Mouse (Mus musculus) kidney, postnatal 10 days (tissue): ENCODE measurements at regions not wholly inside any gene's neighbourhood (a gene's known extent, or its start where the extent isn't known, plus 50 kb on each side); places are given as distances from the start of the nearest gene placed in this dataset.
A peak's percentile ranks its signal among the peaks of the same experiment; 100 is the strongest.
"Not testable (repeated sequence)": the region's sequence is repeated elsewhere in the genome, so short reads cannot be mapped to it uniquely, and the experiment has no call there.

ENCODE experiments used
- DNase-seq: peaks from one replicate; pipeline ENCODE4 v3.0.0; 2021; ENCODE audit warnings: mixed read lengths

- DNase-seq, result no peak
Observed at GRCm38 (mm10) chr3:117112766-117113165, 144.0 kb upstream of the Palmd start.

- DNase-seq, result no peak
Observed at GRCm38 (mm10) chr3:117112304-117112703, 143.5 kb upstream of the Palmd start.

GRCm38 (mm10) chr3:117108966-117109700, 140.3 kb upstream of the Palmd start:
- peak; percentile 37 for DNase-seq

- DNase-seq, result peak; percentile 12
Observed at GRCm38 (mm10) chr3:117107986-117108385, 139.2 kb upstream of the Palmd start.

- peak; percentile 5 for DNase-seq
Observed at GRCm38 (mm10) chr3:117107378-117107777, 138.6 kb upstream of the Palmd start.

- DNase-seq, result no peak
Observed at GRCm38 (mm10) chr3:117087646-117088045, 118.9 kb upstream of the Palmd start.

- no peak for DNase-seq
Observed at GRCm38 (mm10) chr3:117076734-117077133, 107.9 kb upstream of the Palmd start.

- DNase-seq, result no peak
Observed at GRCm38 (mm10) chr3:117073399-117073798, 104.6 kb upstream of the Palmd start.

- peak; percentile 19 for DNase-seq
Observed at GRCm38 (mm10) chr3:117072998-117073397, 104.2 kb upstream of the Palmd start.

GRCm38 (mm10) chr3:117071851-117072250, 103.1 kb upstream of the Palmd start:
- DNase-seq, result no peak

GRCm38 (mm10) chr3:117067470-117068053, 98.8 kb upstream of the Palmd start:
- no peak for DNase-seq

GRCm38 (mm10) chr3:117065904-117066303, 97.1 kb upstream of the Palmd start:
- no peak for DNase-seq

GRCm38 (mm10) chr3:117061831-117062230, 93.0 kb upstream of the Palmd start:
- DNase-seq, result peak; percentile 29

GRCm38 (mm10) chr3:117061182-117061581, 92.4 kb upstream of the Palmd start:
- no peak for DNase-seq

GRCm38 (mm10) chr3:117054711-117055110, 85.9 kb upstream of the Palmd start:
- DNase-seq, result not testable (repeated sequence)

- no peak for DNase-seq
Observed at GRCm38 (mm10) chr3:117051431-117051830, 82.6 kb upstream of the Palmd start.

GRCm38 (mm10) chr3:117050909-117051308, 82.1 kb upstream of the Palmd start:
- DNase-seq, result no peak

- DNase-seq, result no peak
Observed at GRCm38 (mm10) chr3:117049410-117049809, 80.6 kb upstream of the Palmd start.

- no peak for DNase-seq
Observed at GRCm38 (mm10) chr3:117044809-117045208, 76.0 kb upstream of the Palmd start.

- DNase-seq, result no peak
Observed at GRCm38 (mm10) chr3:117044304-117044703, 75.5 kb upstream of the Palmd start.

GRCm38 (mm10) chr3:117038928-117039300, 70.1 kb upstream of the Palmd start:
- no peak for DNase-seq

- DNase-seq, result no peak
Observed at GRCm38 (mm10) chr3:117038280-117038927, 69.6 kb upstream of the Palmd start.
